Mouse (Mus musculus) frontal cortex, postnatal 36 days (tissue): ENCODE results near the gene Fxyd1.
A peak's percentile ranks its signal among the peaks of the same experiment; 100 is the strongest.

Experiments used
- DNase-seq, 2 experiments: peaks; one replicate each; pipeline ENCODE4 v3.0.0; 2022; ENCODE audit warnings: low spot score in 2 of 2

Fxyd1 gene

GRCm38 (mm10) chr7:31052636-31053434 lies 4.2 kb downstream of the Fxyd1 start:
- peak; percentile 74 to 85 for DNase-seq

- no peak for DNase-seq
These were observed 4.8 kb downstream of the Fxyd1 start for GRCm38 (mm10) chr7:31052251-31052635.

- no peak for DNase-seq
These were observed 5.5 kb downstream of the Fxyd1 start, which contains the start of gene Fxyd7 for GRCm38 (mm10) chr7:31051321-31052021. TSS of gene Fxyd7 (minus strand) at chr7:31051467.

GRCm38 (mm10) chr7:31050921-31051320 lies 6.1 kb downstream of the Fxyd1 start:
- peak; percentile 62 to 74 for DNase-seq

- DNase-seq = peak in 1 of 2 experiments; percentile 20
These were observed 6.5 kb downstream of the Fxyd1 start for GRCm38 (mm10) chr7:31050487-31050886.

- peak; percentile 66 to 70 for DNase-seq
These were observed 7.1 kb downstream of the Fxyd1 start for GRCm38 (mm10) chr7:31049846-31050281.

GRCm38 (mm10) chr7:31049135-31049845 lies 7.7 kb downstream of the Fxyd1 start:
- DNase-seq = peak; percentile 54 to 62

- DNase-seq = no peak
These were observed 14.5 kb downstream of the Fxyd1 start, which contains the start of gene Fxyd5 for GRCm38 (mm10) chr7:31042431-31042910. TSS of gene Fxyd5 (minus strand) at chr7:31042481.

GRCm38 (mm10) chr7:31041662-31042315 lies 15.2 kb downstream of the Fxyd1 start:
- no peak for DNase-seq

GRCm38 (mm10) chr7:31041023-31041407 lies 16.0 kb downstream of the Fxyd1 start:
- no peak for DNase-seq

- DNase-seq = no peak
These were observed 16.5 kb downstream of the Fxyd1 start for GRCm38 (mm10) chr7:31040281-31041022.

GRCm38 (mm10) chr7:31039011-31039410 lies 18.0 kb downstream of the Fxyd1 start:
- no peak for DNase-seq

GRCm38 (mm10) chr7:31037675-31038074 lies 19.3 kb downstream of the Fxyd1 start:
- DNase-seq = no peak

- DNase-seq = no peak
These were observed 20.1 kb downstream of the Fxyd1 start for GRCm38 (mm10) chr7:31036917-31037316.

GRCm38 (mm10) chr7:31035291-31035690 lies 21.7 kb downstream of the Fxyd1 start:
- no peak for DNase-seq

- no peak for DNase-seq
These were observed 22.2 kb downstream of the Fxyd1 start for GRCm38 (mm10) chr7:31034789-31035188.

GRCm38 (mm10) chr7:31033409-31034165 lies 23.4 kb downstream of the Fxyd1 start:
- no peak for DNase-seq

GRCm38 (mm10) chr7:31031731-31032130 lies 25.3 kb downstream of the Fxyd1 start:
- DNase-seq = no peak

- no peak for DNase-seq
These were observed 26.3 kb downstream of the Fxyd1 start for GRCm38 (mm10) chr7:31030717-31031116.

GRCm38 (mm10) chr7:31028609-31029008 lies 28.4 kb downstream of the Fxyd1 start:
- no peak for DNase-seq
